Mouse (Mus musculus): Measurements from ENCODE around the gene Trim25. TPM values are rescaled to one million over a fixed set of nuclear protein-coding genes. Genes with fewer than 3 reads are reported as not detected.

Gene Trim25
- polyA plus RNA-seq, 2 experiments, result 5.6 to 6.1 TPM

DNA sequence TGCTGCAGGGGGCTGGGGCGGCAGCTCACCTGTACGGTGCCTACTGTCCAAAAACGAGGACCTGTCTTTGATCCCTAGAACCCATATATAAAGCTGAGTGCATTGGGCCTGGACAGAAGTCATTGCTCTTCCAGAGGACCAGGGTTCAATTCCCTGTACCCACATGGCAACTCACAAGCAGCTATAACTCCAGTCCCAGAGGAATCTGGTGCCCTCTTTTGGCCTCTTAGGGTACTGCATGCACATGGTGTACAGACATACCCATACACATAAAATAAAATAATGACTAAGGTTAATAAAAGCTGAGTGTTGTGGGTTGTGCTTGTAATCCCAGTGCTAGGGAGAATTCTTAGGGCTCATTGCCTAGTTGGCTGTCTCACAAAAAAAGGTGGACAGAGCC lies 66.1 kb downstream of the Trim25 start:
- no peaks in the 10 kb centered on the region for H3K27me3 ChIP-seq (ENCODE audit: control insufficient read depth, insufficient read depth, low read length)
- no peak for TF ChIP-seq POLR2A (IDR thresholded peaks at IDR 0.05; ENCODE audit: borderline replicate concordance, extremely low read depth, insufficient read depth, insufficient read length)
- H3K9ac ChIP-seq (ENCODE audit: low read depth, low read length, severe bottlenecking), result no peak overlapping the region
- no peak overlapping the region for H3K4me3 ChIP-seq (replicated peaks; ENCODE audit: low read length)
- H3K27ac ChIP-seq (replicated peaks; ENCODE audit: low read depth, low read length), result no peak overlapping the region
- no peak for DNase-seq (ENCODE audit: low spot score)
- no peaks in the 10 kb centered on the region for H3K9me3 ChIP-seq (ENCODE audit: control insufficient read depth, low read length)
- ATAC-seq (ENCODE audit: low FRiP score, low read depth), result no peak
- H3K4me2 ChIP-seq (replicated peaks; ENCODE audit: low read depth, low read length, severe bottlenecking), result no peak overlapping the region
- WGBS, result 94% methylated on average over 3 of the region's 3 CpGs
- no peaks in the 10 kb centered on the region for H3K36me3 ChIP-seq (ENCODE audit: control insufficient read depth, insufficient read depth, low read length)
- H3K4me1 ChIP-seq (ENCODE audit: control insufficient read depth, insufficient read depth, low read length), result no peaks in the 10 kb centered on the region

GRCm38 (mm10) chr11:89066126-89066525 lies 67.0 kb downstream of the Trim25 start:
- H3K36me3 ChIP-seq (ENCODE audit: control insufficient read depth, insufficient read depth, low read length), result no peaks in the 10 kb centered on the region
- no peaks in the 10 kb centered on the region for H3K27me3 ChIP-seq (ENCODE audit: control insufficient read depth, insufficient read depth, low read length)
- no peak for DNase-seq (ENCODE audit: low spot score)
- no peak overlapping the region for H3K27ac ChIP-seq (replicated peaks; ENCODE audit: low read depth, low read length)
- WGBS, result 83% methylated on average over 6 of the region's 6 CpGs
- no peak overlapping the region for H3K4me2 ChIP-seq (replicated peaks; ENCODE audit: low read depth, low read length, severe bottlenecking)
- H3K9me3 ChIP-seq (ENCODE audit: control insufficient read depth, low read length), result no peaks in the 10 kb centered on the region
- no peak overlapping the region for H3K9ac ChIP-seq (ENCODE audit: low read depth, low read length, severe bottlenecking)
- no peak overlapping the region for H3K4me3 ChIP-seq (replicated peaks; ENCODE audit: low read length)
- no peaks in the 10 kb centered on the region for H3K4me1 ChIP-seq (ENCODE audit: control insufficient read depth, insufficient read depth, low read length)
- no peak for TF ChIP-seq POLR2A (IDR thresholded peaks at IDR 0.05; ENCODE audit: borderline replicate concordance, extremely low read depth, insufficient read depth, insufficient read length)
- no peak for ATAC-seq (ENCODE audit: low FRiP score, low read depth)

DNA sequence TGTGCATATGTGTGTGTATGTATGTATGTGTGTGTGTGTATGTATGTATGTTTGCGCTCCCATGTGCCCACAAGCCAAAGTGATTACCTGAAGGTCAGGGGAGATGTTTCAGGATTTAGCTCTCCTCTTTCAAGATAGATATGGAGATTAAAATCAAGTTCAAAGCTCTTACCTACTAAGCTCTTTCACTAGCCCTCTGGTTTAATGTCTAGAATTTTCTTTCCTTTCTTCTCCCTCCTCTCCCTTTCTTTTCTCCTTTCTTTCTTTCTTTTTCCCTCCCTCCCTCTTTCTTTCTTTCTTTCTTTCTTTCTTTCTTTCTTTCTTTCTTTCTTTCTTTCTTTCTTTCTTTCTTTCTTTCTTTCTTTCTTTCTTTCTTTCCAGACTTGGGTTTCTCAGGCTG lies 67.6 kb downstream of the Trim25 start, which contains the start of gene Dgke:
TSS of gene Dgke (minus strand) at position 101 of the 400 bp plus-strand sequence.
- WGBS, result 86% methylated on average over 1 of the region's 1 CpGs
- H3K9ac ChIP-seq (ENCODE audit: low read depth, low read length, severe bottlenecking), result no peak within 1 kb of the TSS
- TF ChIP-seq POLR2A (IDR thresholded peaks at IDR 0.05; ENCODE audit: borderline replicate concordance, extremely low read depth, insufficient read depth, insufficient read length), result no peak
- no peak within 1 kb of the TSS for H3K4me3 ChIP-seq (replicated peaks; ENCODE audit: low read length)
- no peaks in the 10 kb centered on the region for H3K4me1 ChIP-seq (ENCODE audit: control insufficient read depth, insufficient read depth, low read length)
- DNase-seq (ENCODE audit: low spot score), result no peak
- H3K27ac ChIP-seq (replicated peaks; ENCODE audit: low read depth, low read length), result no peak within 1 kb of the TSS
- ATAC-seq (ENCODE audit: low FRiP score, low read depth), result no peak
- no peaks in the 10 kb centered on the region for H3K36me3 ChIP-seq (ENCODE audit: control insufficient read depth, insufficient read depth, low read length)
- H3K9me3 ChIP-seq (ENCODE audit: control insufficient read depth, low read length), result no peaks in the 10 kb centered on the region
- no peaks in the 10 kb centered on the region for H3K27me3 ChIP-seq (ENCODE audit: control insufficient read depth, insufficient read depth, low read length)
- no peak within 1 kb of the TSS for H3K4me2 ChIP-seq (replicated peaks; ENCODE audit: low read depth, low read length, severe bottlenecking)

DNA sequence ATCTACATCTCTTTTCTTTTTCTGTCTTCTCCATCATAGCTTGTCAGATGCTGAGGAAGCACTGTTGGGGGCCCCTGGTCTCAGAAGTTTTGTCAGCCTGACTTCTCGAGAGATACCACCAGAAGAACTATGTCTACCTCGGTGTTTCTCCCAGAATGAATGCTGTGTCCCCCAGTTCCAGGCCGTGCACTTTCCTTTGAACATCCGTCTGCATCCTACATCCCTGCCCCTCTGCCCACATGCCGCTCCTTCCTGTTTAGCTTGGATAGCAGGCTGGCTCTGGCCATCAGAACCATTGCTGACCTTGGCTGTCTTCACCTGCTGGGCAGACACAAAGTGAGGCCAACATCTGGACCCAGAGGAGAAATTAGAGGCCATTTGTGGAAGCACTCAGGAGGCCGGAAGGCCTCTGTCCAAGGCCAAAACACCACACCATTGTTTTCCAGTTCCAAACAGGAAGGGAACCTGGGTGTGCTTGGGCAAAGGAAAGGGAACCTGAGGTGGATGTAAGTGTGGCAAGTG lies 68.2 kb downstream of the Trim25 start:
- Histone ChIP-seq H3K27ac (replicated peaks; ENCODE audit: low read depth, low read length) (no peak overlapping the region), H3K9ac (ENCODE audit: low read depth, low read length, severe bottlenecking) (no peak overlapping the region), H3K4me1 (ENCODE audit: control insufficient read depth, insufficient read depth, low read length) (no peaks in the 10 kb centered on the region), H3K27me3 (ENCODE audit: control insufficient read depth, insufficient read depth, low read length) (no peaks in the 10 kb centered on the region), H3K4me2 (replicated peaks; ENCODE audit: low read depth, low read length, severe bottlenecking) (no peak overlapping the region), H3K4me3 (replicated peaks; ENCODE audit: low read length) (no peak overlapping the region), H3K9me3 (ENCODE audit: control insufficient read depth, low read length) (no peaks in the 10 kb centered on the region), H3K36me3 (ENCODE audit: control insufficient read depth, insufficient read depth, low read length) (no peaks in the 10 kb centered on the region)
- TF ChIP-seq POLR2A (IDR thresholded peaks at IDR 0.05; ENCODE audit: borderline replicate concordance, extremely low read depth, insufficient read depth, insufficient read length), result no peak
- no peak for ATAC-seq (ENCODE audit: low FRiP score, low read depth)
- DNase-seq (ENCODE audit: low spot score), result no peak
- WGBS, result 75% methylated on average over 6 of the region's 6 CpGs

DNA sequence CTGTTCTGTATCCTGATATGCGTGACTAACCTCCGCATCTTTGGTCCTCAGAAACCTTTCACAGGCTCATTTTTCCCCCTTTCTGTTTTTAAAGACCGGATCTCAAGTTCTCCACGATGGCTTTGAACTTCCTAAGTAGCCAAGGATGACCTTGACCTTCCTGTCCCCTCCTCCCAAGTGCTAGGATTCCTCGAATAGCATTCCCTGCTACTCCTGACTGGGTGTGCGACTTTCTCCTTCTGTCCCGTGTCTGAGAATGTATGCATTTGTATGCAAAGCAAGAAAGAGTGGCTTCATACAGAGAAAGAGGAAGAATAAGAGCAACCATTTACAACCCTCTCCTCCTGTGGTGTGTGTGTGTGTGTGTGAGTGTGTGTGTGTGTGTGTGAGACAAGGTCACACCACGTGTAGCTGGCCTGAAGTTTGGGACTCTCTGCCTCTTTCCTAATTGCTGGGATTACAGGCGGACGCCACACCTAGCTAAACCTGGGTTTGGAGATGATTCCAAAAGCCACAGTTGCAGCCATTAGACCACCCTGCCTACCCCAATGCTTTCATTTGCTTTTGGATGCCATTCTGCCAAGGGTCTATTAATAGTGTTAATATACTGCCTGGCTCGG lies 68.8 kb downstream of the Trim25 start:
- no peak for DNase-seq (ENCODE audit: low spot score)
- no peaks in the 10 kb centered on the region for H3K4me1 ChIP-seq (ENCODE audit: control insufficient read depth, insufficient read depth, low read length)
- no peak for TF ChIP-seq POLR2A (IDR thresholded peaks at IDR 0.05; ENCODE audit: borderline replicate concordance, extremely low read depth, insufficient read depth, insufficient read length)
- 66% methylated on average over 11 of the region's 11 CpGs for WGBS
- no peaks in the 10 kb centered on the region for H3K27me3 ChIP-seq (ENCODE audit: control insufficient read depth, insufficient read depth, low read length)
- no peak overlapping the region for H3K4me2 ChIP-seq (replicated peaks; ENCODE audit: low read depth, low read length, severe bottlenecking)
- H3K36me3 ChIP-seq (ENCODE audit: control insufficient read depth, insufficient read depth, low read length), result no peaks in the 10 kb centered on the region
- H3K4me3 ChIP-seq (replicated peaks; ENCODE audit: low read length), result no peak overlapping the region
- no peak overlapping the region for H3K27ac ChIP-seq (replicated peaks; ENCODE audit: low read depth, low read length)
- no peaks in the 10 kb centered on the region for H3K9me3 ChIP-seq (ENCODE audit: control insufficient read depth, low read length)
- H3K9ac ChIP-seq (ENCODE audit: low read depth, low read length, severe bottlenecking), result no peak overlapping the region
- ATAC-seq (ENCODE audit: low FRiP score, low read depth), result no peak
